Mouse (Mus musculus): ENCODE data around the gene Golga1. TPM values are rescaled to one million over a fixed set of nuclear protein-coding genes. Genes with fewer than 3 reads are reported as not detected.

Gene Golga1
- polyA plus RNA-seq, 1 experiment, result 0.32 TPM

DNA sequence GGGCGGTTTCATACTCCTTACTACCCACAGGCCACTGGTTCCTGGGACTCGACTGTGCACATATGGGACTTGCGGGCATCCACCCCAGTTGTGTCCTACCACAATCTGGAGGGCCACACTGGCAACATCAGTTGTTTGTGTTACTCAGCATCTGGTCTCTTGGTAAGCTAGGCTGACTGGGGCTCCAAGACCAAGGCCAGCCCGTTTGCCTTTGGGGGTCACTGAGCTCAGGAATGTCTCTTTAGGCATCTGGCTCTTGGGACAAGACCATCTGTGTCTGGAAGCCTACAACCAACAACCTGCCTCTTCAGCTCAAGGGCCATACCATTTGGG is 64.8 kb downstream of the Golga1 start:
- no peaks in the 10 kb centered on the region for H3K27me3 ChIP-seq (replicated peaks)
- H3K36me3 ChIP-seq (replicated peaks; ENCODE audit: low read length), result peaks cover 47% of the 10 kb centered on the region
- no peaks in the 10 kb centered on the region for H3K9me3 ChIP-seq
- peaks cover 69% of the 10 kb centered on the region for H3K4me1 ChIP-seq
- TF ChIP-seq FLI1 (IDR thresholded peaks at IDR 0.05; ENCODE audit: low read length) (no peak), GATA1 (IDR thresholded peaks at IDR 0.05; ENCODE audit: borderline replicate concordance, low read length) (no peak)
- no peak overlapping the region for H3K4me3 ChIP-seq (replicated peaks)

DNA sequence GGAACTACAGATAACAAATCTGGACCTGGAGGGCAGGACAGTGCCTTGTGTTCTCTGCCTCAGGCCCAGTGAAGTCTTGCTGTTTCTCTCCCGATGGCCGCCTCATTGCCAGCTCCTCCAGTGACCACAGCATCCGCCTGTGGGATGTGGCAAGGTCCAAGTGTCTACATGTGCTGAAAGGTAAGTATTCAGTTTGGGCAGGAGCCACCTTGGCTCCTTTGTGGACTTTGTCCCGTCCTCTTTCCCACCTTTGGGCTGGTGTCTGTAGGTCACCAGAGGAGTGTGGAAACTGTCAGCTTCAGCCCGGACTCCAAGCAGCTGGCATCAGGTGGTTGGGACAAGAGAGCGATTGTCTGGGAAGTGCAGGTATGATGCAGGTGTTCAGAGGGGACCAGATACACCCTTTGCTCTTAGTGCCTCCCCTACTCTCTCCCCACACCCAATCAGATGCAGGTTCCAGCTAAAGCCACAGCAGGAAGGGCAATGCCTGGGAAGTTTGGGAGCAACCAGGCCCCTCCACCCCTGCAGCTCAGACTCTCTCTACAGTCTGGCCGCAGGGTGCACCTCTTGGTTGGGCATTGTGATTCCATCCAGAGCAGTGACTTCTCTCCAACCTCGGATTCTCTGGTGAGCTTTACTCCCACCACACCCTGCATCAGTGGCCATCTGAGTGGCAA is 65.3 kb downstream of the Golga1 start:
- H3K9me3 ChIP-seq, result no peaks in the 10 kb centered on the region
- H3K4me1 ChIP-seq, result peaks cover 69% of the 10 kb centered on the region
- TF ChIP-seq FLI1 (IDR thresholded peaks at IDR 0.05; ENCODE audit: low read length) (no peak), GATA1 (IDR thresholded peaks at IDR 0.05; ENCODE audit: borderline replicate concordance, low read length) (no peak)
- peaks cover 47% of the 10 kb centered on the region for H3K36me3 ChIP-seq (replicated peaks; ENCODE audit: low read length)
- H3K4me3 ChIP-seq (replicated peaks), result no peak overlapping the region
- no peaks in the 10 kb centered on the region for H3K27me3 ChIP-seq (replicated peaks)

DNA sequence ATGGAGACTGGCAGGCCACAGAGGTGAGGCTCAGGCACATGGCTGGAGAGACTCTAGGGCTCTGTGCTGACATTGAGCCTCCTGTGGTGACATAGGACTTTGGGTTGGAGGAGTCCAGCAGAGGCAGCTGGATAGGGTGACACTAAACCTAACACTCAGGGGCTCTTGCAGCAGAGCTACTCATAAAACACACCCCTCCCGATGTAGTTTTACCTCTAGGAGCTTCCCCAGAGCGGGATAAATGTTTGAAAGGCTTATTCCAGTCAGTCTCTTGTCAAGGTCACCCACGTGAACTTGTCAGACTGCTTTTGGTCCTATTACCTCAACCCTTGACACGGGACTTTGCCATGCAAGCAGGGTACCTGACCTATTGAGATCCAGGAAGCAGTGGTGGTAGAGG is 66.0 kb downstream of the Golga1 start:
- H3K4me1 ChIP-seq, result peaks cover 68% of the 10 kb centered on the region
- TF ChIP-seq GATA1 (IDR thresholded peaks at IDR 0.05; ENCODE audit: borderline replicate concordance, low read length) (no peak), FLI1 (IDR thresholded peaks at IDR 0.05; ENCODE audit: low read length) (no peak)
- H3K27me3 ChIP-seq (replicated peaks), result peaks cover under 1% of the 10 kb centered on the region
- no peaks in the 10 kb centered on the region for H3K9me3 ChIP-seq
- peak overlapping the region; percentile 38 for H3K4me3 ChIP-seq (replicated peaks)
- H3K36me3 ChIP-seq (replicated peaks; ENCODE audit: low read length), result peaks cover 47% of the 10 kb centered on the region

DNA sequence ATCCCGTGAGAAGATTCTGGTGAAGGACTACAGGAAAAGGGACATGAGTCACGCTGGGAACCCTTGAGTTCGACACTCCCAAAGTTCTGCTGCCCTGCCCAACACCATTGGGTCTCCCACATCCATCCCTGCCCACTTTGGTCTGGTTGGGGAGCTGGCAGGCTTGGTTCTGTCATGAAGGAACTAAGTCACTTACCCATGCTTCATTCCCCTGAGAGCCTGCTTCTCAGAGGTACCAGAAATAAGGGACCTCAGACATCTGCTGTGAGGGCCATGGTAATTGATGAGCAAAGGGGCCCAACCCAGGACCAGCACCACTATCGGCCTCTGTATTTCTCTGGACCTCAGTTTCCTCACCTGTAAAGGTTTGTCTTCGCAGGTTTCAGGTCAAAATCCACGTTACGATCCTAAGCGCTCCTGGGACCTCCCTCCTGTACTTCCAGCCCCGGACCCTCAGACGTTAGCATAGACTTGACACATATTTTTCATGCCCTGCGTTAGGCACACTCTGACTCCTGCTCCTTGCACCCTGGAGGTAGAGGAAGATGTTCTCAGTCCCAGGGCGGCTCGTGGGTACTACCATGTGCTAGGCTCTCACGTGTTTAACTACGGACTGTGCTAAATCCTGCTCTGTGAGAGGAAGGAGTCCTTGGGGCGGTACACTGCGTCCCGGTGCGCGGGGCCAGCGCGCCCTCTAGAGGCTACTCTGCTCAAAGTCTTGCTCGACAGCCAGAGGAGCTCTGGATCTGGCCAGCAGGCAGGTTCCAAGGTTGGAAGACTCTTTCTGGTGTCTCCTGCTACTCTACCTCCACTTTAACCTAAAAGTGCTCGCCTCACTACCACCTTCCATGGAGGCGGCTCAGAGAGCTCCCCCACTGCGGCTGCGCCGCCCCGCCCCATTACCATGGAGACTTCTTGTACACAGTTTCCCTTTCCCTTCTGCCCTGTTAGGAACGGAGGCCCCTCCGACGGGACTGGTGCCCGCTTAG is 67.7 kb downstream of the Golga1 start, which contains the start of gene Wdr38:
Gene Wdr38, plus strand, starts transcription at position 91 of the 989 bp plus-strand sequence.
- Histone ChIP-seq H3K9me3 (no peaks in the 10 kb centered on the region), H3K4me1 (peaks cover 51% of the 10 kb centered on the region), H3K36me3 (replicated peaks; ENCODE audit: low read length) (peaks cover 33% of the 10 kb centered on the region), H3K4me3 (replicated peaks) (peak within 1 kb of the TSS; percentile 94), H3K27me3 (replicated peaks) (peaks cover 2% of the 10 kb centered on the region)
- TF ChIP-seq GATA1 (IDR thresholded peaks at IDR 0.05; ENCODE audit: borderline replicate concordance, low read length) (no peak), FLI1 (IDR thresholded peaks at IDR 0.05; ENCODE audit: low read length) (no peak)

DNA sequence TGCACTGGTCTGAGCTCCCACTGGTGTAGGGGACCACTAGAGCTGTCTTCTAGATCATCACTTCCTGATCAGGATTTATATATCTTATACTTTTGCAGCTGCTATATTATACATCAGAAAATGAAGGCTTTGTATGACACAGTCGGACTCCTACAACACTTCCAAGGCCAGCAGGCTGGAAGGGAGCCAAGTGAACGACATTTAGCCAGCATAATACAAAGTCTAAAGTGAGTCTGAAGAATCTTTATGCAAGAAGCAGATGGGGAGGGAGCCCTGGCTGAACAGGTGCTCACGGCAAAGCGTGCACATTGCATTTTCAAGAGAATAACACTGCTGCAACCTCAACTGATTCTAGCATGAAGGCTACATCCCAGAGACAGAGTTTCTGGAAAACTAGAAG is 72.9 kb downstream of the Golga1 start:
- TF ChIP-seq GATA1 (IDR thresholded peaks at IDR 0.05; ENCODE audit: borderline replicate concordance, low read length) (no peak), FLI1 (IDR thresholded peaks at IDR 0.05; ENCODE audit: low read length) (no peak)
- no peaks in the 10 kb centered on the region for H3K36me3 ChIP-seq (replicated peaks; ENCODE audit: low read length)
- H3K4me3 ChIP-seq (replicated peaks), result no peak overlapping the region
- H3K4me1 ChIP-seq, result peaks cover 21% of the 10 kb centered on the region
- H3K9me3 ChIP-seq, result no peaks in the 10 kb centered on the region
- H3K27me3 ChIP-seq (replicated peaks), result peaks cover 4% of the 10 kb centered on the region

DNA sequence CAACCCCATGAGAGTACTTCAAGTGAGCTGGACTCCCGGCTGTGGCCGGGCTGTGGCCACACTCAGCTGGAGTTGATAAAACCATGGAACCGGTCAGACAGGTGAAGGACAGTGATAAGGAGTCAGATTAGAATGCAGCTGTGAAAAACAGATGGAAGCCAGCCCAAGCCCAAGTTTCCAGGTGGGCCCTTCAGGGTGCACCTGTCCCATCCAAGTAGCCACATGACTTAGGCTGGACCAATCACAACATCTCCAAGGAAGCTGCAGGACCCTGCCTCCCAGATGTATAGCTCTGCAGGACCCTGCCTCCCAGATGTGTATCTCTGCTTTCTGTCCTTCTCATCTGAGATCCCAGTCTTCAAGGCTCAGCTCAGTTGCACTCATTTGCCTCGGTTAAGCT is 73.3 kb downstream of the Golga1 start:
- H3K9me3 ChIP-seq, result no peaks in the 10 kb centered on the region
- H3K36me3 ChIP-seq (replicated peaks; ENCODE audit: low read length), result no peaks in the 10 kb centered on the region
- peaks cover 17% of the 10 kb centered on the region for H3K4me1 ChIP-seq
- TF ChIP-seq GATA1 (IDR thresholded peaks at IDR 0.05; ENCODE audit: borderline replicate concordance, low read length) (no peak), FLI1 (IDR thresholded peaks at IDR 0.05; ENCODE audit: low read length) (no peak)
- H3K27me3 ChIP-seq (replicated peaks), result peaks cover 4% of the 10 kb centered on the region
- no peak overlapping the region for H3K4me3 ChIP-seq (replicated peaks)

DNA sequence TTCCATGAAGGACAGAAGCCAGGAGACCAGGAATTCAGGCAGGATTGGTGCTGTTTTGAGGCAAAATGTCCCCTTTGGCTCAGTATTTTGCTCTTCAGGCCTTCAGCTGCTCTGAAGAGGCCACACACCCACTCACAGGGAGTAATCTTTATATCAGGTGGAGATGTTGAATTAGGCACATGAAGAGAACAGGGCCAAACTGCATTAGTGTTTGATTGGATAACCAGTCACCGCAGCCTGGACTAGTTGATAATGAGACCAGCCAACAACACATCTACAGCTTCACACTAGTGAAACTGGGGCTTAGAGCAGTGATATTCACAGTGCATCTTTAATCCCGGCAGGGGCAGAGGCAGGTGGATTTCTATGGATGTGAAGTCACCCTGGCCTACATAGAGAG is 76.4 kb downstream of the Golga1 start:
- peaks cover 17% of the 10 kb centered on the region for H3K4me1 ChIP-seq
- H3K9me3 ChIP-seq, result peaks cover 17% of the 10 kb centered on the region
- no peak overlapping the region for H3K4me3 ChIP-seq (replicated peaks)
- TF ChIP-seq FLI1 (IDR thresholded peaks at IDR 0.05; ENCODE audit: low read length) (no peak), GATA1 (IDR thresholded peaks at IDR 0.05; ENCODE audit: borderline replicate concordance, low read length) (no peak)
- H3K36me3 ChIP-seq (replicated peaks; ENCODE audit: low read length), result no peaks in the 10 kb centered on the region
- H3K27me3 ChIP-seq (replicated peaks), result peaks cover 6% of the 10 kb centered on the region

DNA sequence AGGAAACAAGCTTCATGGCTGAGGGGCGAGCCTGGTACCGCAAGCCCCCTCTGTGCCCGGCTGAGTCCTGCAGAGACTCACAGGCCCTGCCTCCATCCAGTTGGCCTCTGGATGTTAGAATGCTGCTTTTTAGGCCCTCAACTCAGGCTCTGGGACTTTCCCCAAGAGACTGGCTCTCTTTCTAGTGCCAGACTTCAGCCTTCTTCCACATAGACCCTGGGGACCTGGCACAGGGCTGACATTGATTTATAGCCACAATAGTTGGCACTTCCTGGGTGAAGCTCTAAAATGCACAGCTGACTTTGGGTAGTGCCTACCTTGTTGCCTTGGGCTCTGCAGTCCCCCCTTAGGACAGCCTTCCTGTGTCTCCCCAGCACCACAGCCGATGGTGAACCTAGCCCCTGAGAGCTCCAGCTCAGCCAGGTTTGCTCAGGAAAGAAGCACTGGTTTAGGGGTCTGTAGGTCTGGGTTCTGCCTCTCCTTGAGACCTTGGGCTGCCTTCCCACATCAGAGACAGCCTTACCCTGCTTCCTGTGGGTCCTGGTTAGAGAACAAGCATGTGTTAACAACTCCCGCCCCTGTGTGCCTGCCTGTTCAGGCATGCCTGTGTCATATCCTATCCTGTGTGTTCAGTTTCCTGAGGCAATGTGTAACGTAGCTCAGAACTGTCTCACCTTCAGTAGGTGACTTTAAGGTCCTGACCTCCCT is 77.4 kb downstream of the Golga1 start:
- H3K27me3 ChIP-seq (replicated peaks), result peaks cover 6% of the 10 kb centered on the region
- peaks cover 24% of the 10 kb centered on the region for H3K9me3 ChIP-seq
- H3K36me3 ChIP-seq (replicated peaks; ENCODE audit: low read length), result no peaks in the 10 kb centered on the region
- TF ChIP-seq FLI1 (IDR thresholded peaks at IDR 0.05; ENCODE audit: low read length) (no peak), GATA1 (IDR thresholded peaks at IDR 0.05; ENCODE audit: borderline replicate concordance, low read length) (no peak)
- no peak overlapping the region for H3K4me3 ChIP-seq (replicated peaks)
- H3K4me1 ChIP-seq, result peaks cover 17% of the 10 kb centered on the region

DNA sequence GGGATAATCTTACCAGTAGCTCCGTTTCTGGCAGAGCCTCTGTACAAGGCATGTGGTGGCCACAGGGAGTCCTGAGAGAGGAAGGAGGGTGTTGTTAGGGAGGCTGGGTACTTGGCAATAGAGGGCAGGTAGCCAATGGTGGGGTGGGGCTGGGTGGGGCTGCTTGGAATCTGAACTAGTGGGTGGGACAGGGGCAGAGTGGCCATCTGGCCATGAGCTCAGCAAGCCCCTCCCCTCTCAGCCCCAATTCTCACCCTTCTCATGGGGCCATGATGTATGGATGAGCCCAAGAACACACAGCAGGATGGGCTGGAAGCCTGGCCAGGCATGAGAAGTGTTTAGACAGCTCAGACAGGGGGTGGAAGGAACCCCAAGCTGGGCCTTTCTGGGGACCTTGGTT is 78.0 kb downstream of the Golga1 start:
- Histone ChIP-seq H3K27me3 (replicated peaks) (peaks cover 6% of the 10 kb centered on the region), H3K4me1 (peaks cover 17% of the 10 kb centered on the region), H3K9me3 (peaks cover 24% of the 10 kb centered on the region), H3K36me3 (replicated peaks; ENCODE audit: low read length) (no peaks in the 10 kb centered on the region), H3K4me3 (replicated peaks) (no peak overlapping the region)
- TF ChIP-seq GATA1 (IDR thresholded peaks at IDR 0.05; ENCODE audit: borderline replicate concordance, low read length) (no peak), FLI1 (IDR thresholded peaks at IDR 0.05; ENCODE audit: low read length) (no peak)

Measured in megakaryocyte, embryonic 14.5 days (primary cell).